14 mouse cellular contexts compared by ENCODE assay signal in the genomic region with DNA sequence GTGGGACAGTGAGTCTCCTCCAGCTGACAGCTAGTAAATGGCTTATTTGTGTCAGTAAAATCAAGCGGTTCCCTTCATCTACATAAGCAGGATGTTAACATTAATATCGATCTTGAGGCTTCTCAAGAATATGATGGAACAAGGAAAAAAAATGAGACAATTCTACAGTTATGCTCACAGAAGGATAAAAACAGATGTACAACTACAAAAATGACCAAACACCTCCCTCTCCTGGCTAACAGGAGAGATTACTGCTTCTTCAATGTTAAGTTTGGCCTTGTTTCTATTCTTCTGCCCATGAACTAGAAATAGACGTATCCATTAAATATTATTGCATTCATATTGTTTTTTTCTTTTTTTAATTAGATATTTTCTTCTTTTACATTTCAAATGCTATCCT.
DNase-seq lines count a peak whose midpoint lies in the region; ATAC-seq and TF ChIP-seq lines count a peak whose summit lies in the region.
"Had no signal": no experiment of that assay in that cellular context is flagged by ENCODE, and none has a peak within 500 bp of the region (broad histone marks: within the 10 kb centered on the region; RNA-seq: fewer than 3 reads in every experiment).

No protein-coding gene starts in this region.

- no peaks in the 10 kb centered on the region for H3K79me2 ChIP-seq in C2C12 (ENCODE audit: control insufficient read depth, insufficient read depth)

- no peak overlapping the region for H3K4me3 ChIP-seq in forebrain, postnatal 0 days (ENCODE audit: low read depth, low read length)
- H3K4me3 ChIP-seq in forebrain, embryonic 14.5 days (ENCODE audit: low read depth, low read length): no peak overlapping the region
- H3K4me3 ChIP-seq in limb, embryonic 14.5 days (replicated peaks; ENCODE audit: low read length): no peak overlapping the region
- H3K4me3 ChIP-seq in limb, embryonic 10.5 days: no peak overlapping the region
- no peak overlapping the region for H3K4me3 ChIP-seq in C2C12 (ENCODE audit: insufficient read depth, poor library complexity, severe bottlenecking)
- no peak overlapping the region for H3K4me3 ChIP-seq in forebrain, embryonic 15.5 days
- H3K4me3 ChIP-seq: hindbrain, embryonic 15.5 days; liver, embryonic 13.5 days had no signal

- WGBS in forebrain, postnatal 0 days: 78% methylated on average over 3 of the region's 3 CpGs
- 85% methylated on average over 3 of the region's 3 CpGs for WGBS in forebrain, embryonic 14.5 days
- WGBS in limb, embryonic 14.5 days: 76% methylated on average over 3 of the region's 3 CpGs
- 89% methylated on average over 3 of the region's 3 CpGs for WGBS in limb, embryonic 10.5 days
- 92% methylated on average over 3 of the region's 3 CpGs for WGBS in forebrain, embryonic 15.5 days

- no peaks in the 10 kb centered on the region for H3K36me3 ChIP-seq in forebrain, postnatal 0 days (ENCODE audit: insufficient read depth)
- no peaks in the 10 kb centered on the region for H3K36me3 ChIP-seq in forebrain, embryonic 14.5 days (ENCODE audit: control insufficient read depth, insufficient read depth, low read length)
- no peaks in the 10 kb centered on the region for H3K36me3 ChIP-seq in limb, embryonic 14.5 days (ENCODE audit: control insufficient read depth, insufficient read depth, low read length)
- no peaks in the 10 kb centered on the region for H3K36me3 ChIP-seq in limb, embryonic 10.5 days
- H3K36me3 ChIP-seq in C2C12 (ENCODE audit: control insufficient read depth, insufficient read depth): no peaks in the 10 kb centered on the region
- no peaks in the 10 kb centered on the region for H3K36me3 ChIP-seq in forebrain, embryonic 15.5 days
- H3K36me3 ChIP-seq: hindbrain, embryonic 15.5 days; liver, embryonic 13.5 days had no signal

- H3K9me3 ChIP-seq in forebrain, postnatal 0 days (ENCODE audit: low read length): no peaks in the 10 kb centered on the region
- no peaks in the 10 kb centered on the region for H3K9me3 ChIP-seq in forebrain, embryonic 14.5 days (replicated peaks; ENCODE audit: control insufficient read depth, low read length)
- no peaks in the 10 kb centered on the region for H3K9me3 ChIP-seq in limb, embryonic 14.5 days (ENCODE audit: control insufficient read depth, low read length)
- no peaks in the 10 kb centered on the region for H3K9me3 ChIP-seq in limb, embryonic 10.5 days (replicated peaks)
- H3K9me3 ChIP-seq in forebrain, embryonic 15.5 days: no peaks in the 10 kb centered on the region
- H3K9me3 ChIP-seq: hindbrain, embryonic 15.5 days; liver, embryonic 13.5 days had no signal

- no peak for ATAC-seq in forebrain, postnatal 0 days
- ATAC-seq in forebrain, embryonic 14.5 days: no peak
- ATAC-seq in limb, embryonic 14.5 days (ENCODE audit: low FRiP score, low read depth): no peak
- ATAC-seq in forebrain, embryonic 15.5 days (replicated peaks): no peak

- peak; percentile 21 for DNase-seq in forebrain, postnatal 0 days
- DNase-seq in forebrain, embryonic 14.5 days (ENCODE audit: low spot score): no peak
- DNase-seq in limb, embryonic 14.5 days (ENCODE audit: low spot score): peak; percentile 55
- DNase-seq in limb, embryonic 10.5 days (ENCODE audit: low spot score): no peak
- DNase-seq in induced T-regulatory cell, adult 2 months (ENCODE audit: low read depth): peak; percentile 32
- DNase-seq in adrenal gland, postnatal 14 days: no peak
- DNase-seq: cerebellum, postnatal 36 days; kidney, postnatal 14 days; liver, embryonic 13.5 days; thymus, postnatal 14 days had no signal

- TF ChIP-seq CTCF in forebrain, postnatal 0 days (IDR thresholded peaks at IDR 0.05; ENCODE audit: low read depth): peak; percentile 61
- TF ChIP-seq CTCF in C2C12 (IDR thresholded peaks at IDR 0.05; ENCODE audit: control insufficient read depth, insufficient read depth, insufficient read length): peak; percentile 7

- no peak overlapping the region for H3K27ac ChIP-seq in forebrain, postnatal 0 days (ENCODE audit: low read depth, low read length)
- H3K27ac ChIP-seq in forebrain, embryonic 14.5 days (ENCODE audit: low read depth, low read length): no peak overlapping the region
- no peak overlapping the region for H3K27ac ChIP-seq in limb, embryonic 14.5 days (replicated peaks; ENCODE audit: low read depth, low read length)
- no peak overlapping the region for H3K27ac ChIP-seq in limb, embryonic 10.5 days
- H3K27ac ChIP-seq in forebrain, embryonic 15.5 days (replicated peaks): no peak overlapping the region
- H3K27ac ChIP-seq: hindbrain, embryonic 15.5 days; liver, embryonic 13.5 days had no signal

- TF ChIP-seq POLR2A in limb, embryonic 14.5 days (IDR thresholded peaks at IDR 0.05; ENCODE audit: borderline replicate concordance, extremely low read depth, insufficient read depth, insufficient read length): no peak

- no peak overlapping the region for H3K4me2 ChIP-seq in forebrain, postnatal 0 days (ENCODE audit: low read depth)
- no peak overlapping the region for H3K4me2 ChIP-seq in forebrain, embryonic 14.5 days (ENCODE audit: low read length)
- H3K4me2 ChIP-seq in limb, embryonic 14.5 days (replicated peaks; ENCODE audit: low read depth, low read length, severe bottlenecking): no peak overlapping the region
- H3K4me2 ChIP-seq in forebrain, embryonic 15.5 days (replicated peaks): no peak overlapping the region
- H3K4me2 ChIP-seq: heart, embryonic 11.5 days; hindbrain, embryonic 15.5 days; liver, embryonic 13.5 days had no signal

- H3K9ac ChIP-seq in forebrain, postnatal 0 days: no peak overlapping the region
- no peak overlapping the region for H3K9ac ChIP-seq in forebrain, embryonic 14.5 days (ENCODE audit: low read length)
- no peak overlapping the region for H3K9ac ChIP-seq in limb, embryonic 14.5 days (ENCODE audit: low read depth, low read length, severe bottlenecking)
- no peak overlapping the region for H3K9ac ChIP-seq in forebrain, embryonic 15.5 days (replicated peaks)
- H3K9ac ChIP-seq: hindbrain, embryonic 15.5 days; liver, embryonic 13.5 days had no signal

- H3K4me1 ChIP-seq in forebrain, postnatal 0 days (ENCODE audit: insufficient read depth): no peaks in the 10 kb centered on the region; the same call in 1 of the 2 replicates
- H3K4me1 ChIP-seq in forebrain, embryonic 14.5 days (ENCODE audit: control insufficient read depth, insufficient read depth, low read length): no peaks in the 10 kb centered on the region; the same call in 1 of the 2 replicates
- H3K4me1 ChIP-seq in limb, embryonic 14.5 days (ENCODE audit: control insufficient read depth, insufficient read depth, low read length): peaks cover 35% of the 10 kb centered on the region
- peaks cover 32% of the 10 kb centered on the region for H3K4me1 ChIP-seq in limb, embryonic 10.5 days
- peaks cover 10% of the 10 kb centered on the region for H3K4me1 ChIP-seq in forebrain, embryonic 15.5 days
- H3K4me1 ChIP-seq: liver, embryonic 13.5 days had no signal

- no peak overlapping the region for H3ac ChIP-seq in C2C12 (ENCODE audit: control insufficient read depth, insufficient read length, low read depth)

- no peaks in the 10 kb centered on the region for H3K79me3 ChIP-seq in C2C12 (ENCODE audit: low read depth)

- no peaks in the 10 kb centered on the region; the same call in 1 of the 2 replicates for H3K27me3 ChIP-seq in forebrain, postnatal 0 days (ENCODE audit: insufficient read depth, low read length)
- H3K27me3 ChIP-seq in forebrain, embryonic 14.5 days (replicated peaks; ENCODE audit: control insufficient read depth, insufficient read depth, low read length): no peaks in the 10 kb centered on the region
- no peaks in the 10 kb centered on the region for H3K27me3 ChIP-seq in limb, embryonic 14.5 days (ENCODE audit: control insufficient read depth, insufficient read depth, low read length)
- H3K27me3 ChIP-seq in limb, embryonic 10.5 days (ENCODE audit: low read depth, poor library complexity, severe bottlenecking): no peaks in the 10 kb centered on the region
- no peaks in the 10 kb centered on the region for H3K27me3 ChIP-seq in C2C12 (ENCODE audit: control insufficient read depth, insufficient read depth, insufficient read length)
- no peaks in the 10 kb centered on the region for H3K27me3 ChIP-seq in forebrain, embryonic 15.5 days
- H3K27me3 ChIP-seq: hindbrain, embryonic 15.5 days; liver, embryonic 13.5 days had no signal

TF ChIP-seq in C2C12, 6 proteins besides CTCF, POLR2A, EP300 and RAD21:
- TF ChIP-seq USF1 (IDR thresholded peaks at IDR 0.05; ENCODE audit: low read depth): no peak
- TF ChIP-seq MYOG (IDR thresholded peaks at IDR 0.05; ENCODE audit: control insufficient read depth, extremely low read depth, insufficient read length): no peak
- no peak for TF ChIP-seq CEBPB (IDR thresholded peaks at IDR 0.05; ENCODE audit: low read depth)
- no peak for TF ChIP-seq MYOD1 (IDR thresholded peaks at IDR 0.05; ENCODE audit: control insufficient read depth, insufficient read length, low read depth)
- no peak for TF ChIP-seq MAX (IDR thresholded peaks at IDR 0.05)
- no peak for TF ChIP-seq FOSL1 (IDR thresholded peaks at IDR 0.05; ENCODE audit: insufficient read depth, low read length, poor library complexity, severe bottlenecking)

Comparison
In these comparisons a context has a peak if more than half of its experiments do, and no peak if none do; other contexts are left out.
1. DNase-seq: peak in forebrain, postnatal 0 days (single experiment), limb, embryonic 14.5 days (single experiment) and induced T-regulatory cell, adult 2 months (single experiment); none in forebrain, embryonic 14.5 days (single experiment), limb, embryonic 10.5 days (single experiment) and adrenal gland, postnatal 14 days (single experiment).